Mouse (Mus musculus): Measurements from ENCODE around the gene Ciapin1.
"Not testable (repeated sequence)": the region's sequence is repeated elsewhere in the genome, so short reads cannot be mapped to it uniquely, and the experiment has no call there.

Ciapin1 gene

GRCm38 (mm10) chr8:94854761-94855160 lies 16.6 kb upstream of the Ciapin1 start:
- DNase-seq, result not testable (repeated sequence)

GRCm38 (mm10) chr8:94850049-94850448 lies 11.9 kb upstream of the Ciapin1 start:
- no peak for DNase-seq

GRCm38 (mm10) chr8:94841183-94841582 lies 3.0 kb upstream of the Ciapin1 start:
- DNase-seq, result no peak

- DNase-seq, result peak; percentile 76
Observed at GRCm38 (mm10) chr8:94838600-94838999, 442 bp upstream of the Ciapin1 start.

GRCm38 (mm10) chr8:94836456-94837240 lies 1.5 kb downstream of the Ciapin1 start:
- DNase-seq, result no peak

- not testable (repeated sequence) for DNase-seq
Observed at GRCm38 (mm10) chr8:94835751-94836150, 2.4 kb downstream of the Ciapin1 start.

- not testable (repeated sequence) for DNase-seq
Observed at GRCm38 (mm10) chr8:94833901-94834405, 4.2 kb downstream of the Ciapin1 start.

- DNase-seq, result no peak
Observed at GRCm38 (mm10) chr8:94828284-94828683, 9.9 kb downstream of the Ciapin1 start.

GRCm38 (mm10) chr8:94826210-94826609 lies 11.9 kb downstream of the Ciapin1 start:
- no peak for DNase-seq

- DNase-seq, result no peak
Observed at GRCm38 (mm10) chr8:94825170-94825569, 13.0 kb downstream of the Ciapin1 start.

- DNase-seq, result peak; percentile 65
Observed at GRCm38 (mm10) chr8:94822637-94823560, 15.3 kb downstream of the Ciapin1 start.

- DNase-seq, result no peak
Observed at GRCm38 (mm10) chr8:94821381-94821780, 16.8 kb downstream of the Ciapin1 start.

GRCm38 (mm10) chr8:94820553-94820952 lies 17.6 kb downstream of the Ciapin1 start:
- no peak for DNase-seq

GRCm38 (mm10) chr8:94819671-94820179 lies 18.4 kb downstream of the Ciapin1 start:
- no peak for DNase-seq

- no peak for DNase-seq
Observed at GRCm38 (mm10) chr8:94817933-94818332, 20.2 kb downstream of the Ciapin1 start.

- DNase-seq, result no peak
Observed at GRCm38 (mm10) chr8:94814556-94814955, 23.6 kb downstream of the Ciapin1 start.

GRCm38 (mm10) chr8:94812645-94813098 lies 25.5 kb downstream of the Ciapin1 start:
- peak; percentile 84 for DNase-seq

- DNase-seq, result no peak
Observed at GRCm38 (mm10) chr8:94811654-94812053, 26.5 kb downstream of the Ciapin1 start.

- no peak for DNase-seq
Observed at GRCm38 (mm10) chr8:94810855-94811254, 27.3 kb downstream of the Ciapin1 start.

GRCm38 (mm10) chr8:94810153-94810552 lies 28.0 kb downstream of the Ciapin1 start, which contains the start of gene Ccl17:
TSS of gene Ccl17 (plus strand) at chr8:94810453.
- DNase-seq, result no peak

GRCm38 (mm10) chr8:94808372-94808771 lies 29.8 kb downstream of the Ciapin1 start:
- DNase-seq, result no peak

- DNase-seq, result no peak
Observed at GRCm38 (mm10) chr8:94807506-94807905, 30.7 kb downstream of the Ciapin1 start.

- no peak for DNase-seq
Observed at GRCm38 (mm10) chr8:94805811-94806210, 32.3 kb downstream of the Ciapin1 start.
